Mouse (Mus musculus): Measurements from ENCODE around the gene Crb1. TPM values are rescaled to one million over a fixed set of nuclear protein-coding genes. Genes with fewer than 3 reads are reported as not detected.

Gene Crb1
- polyA plus RNA-seq, 1 experiment from 2014 or later, result 0.29 TPM

- no peak; the same call in 1 of the 2 replicates for ATAC-seq (replicated peaks; ENCODE audit: low FRiP score, low read depth)
- DNase-seq (ENCODE audit: low spot score), result peak; percentile 78
- Histone ChIP-seq H3K9ac (ENCODE audit: low read depth, low read length) (no peak overlapping the region), H3K27ac (no peak overlapping the region), H3K4me3 (replicated peaks; ENCODE audit: low read depth, low read length) (no peak overlapping the region), H3K4me1 (replicated peaks; ENCODE audit: insufficient read depth, low read length) (no peaks in the 10 kb centered on the region), H3K9me3 (replicated peaks; ENCODE audit: low read length) (no peaks in the 10 kb centered on the region), H3K36me3 (ENCODE audit: insufficient read depth, low read length) (no peaks in the 10 kb centered on the region), H3K27me3 (ENCODE audit: insufficient read depth, low read length) (no peaks in the 10 kb centered on the region), H3K4me2 (ENCODE audit: low read length) (no peak overlapping the region)
- peak; percentile 64 for TF ChIP-seq CTCF (IDR thresholded peaks at IDR 0.05; ENCODE audit: low read depth)
- WGBS, result 4% methylated on average over 1 of the region's 2 CpGs
Measured at GRCm38 (mm10) chr1:139340178-139340859, 36.6 kb downstream of the Crb1 start.

GRCm38 (mm10) chr1:139336997-139337396 lies 39.9 kb downstream of the Crb1 start:
- H3K9me3 ChIP-seq (replicated peaks; ENCODE audit: low read length), result no peaks in the 10 kb centered on the region
- no peak for ATAC-seq (replicated peaks; ENCODE audit: low FRiP score, low read depth)
- H3K27me3 ChIP-seq (ENCODE audit: insufficient read depth, low read length), result no peaks in the 10 kb centered on the region
- H3K9ac ChIP-seq (ENCODE audit: low read depth, low read length), result no peak overlapping the region
- no peaks in the 10 kb centered on the region for H3K36me3 ChIP-seq (ENCODE audit: insufficient read depth, low read length)
- H3K4me1 ChIP-seq (replicated peaks; ENCODE audit: insufficient read depth, low read length), result no peaks in the 10 kb centered on the region
- DNase-seq (ENCODE audit: low spot score), result no peak
- no peak overlapping the region for H3K27ac ChIP-seq
- H3K4me2 ChIP-seq (ENCODE audit: low read length), result no peak overlapping the region
- no peak for TF ChIP-seq CTCF (IDR thresholded peaks at IDR 0.05; ENCODE audit: low read depth)
- H3K4me3 ChIP-seq (replicated peaks; ENCODE audit: low read depth, low read length), result no peak overlapping the region
- 78% methylated on average over 2 of the region's 2 CpGs for WGBS

DNA sequence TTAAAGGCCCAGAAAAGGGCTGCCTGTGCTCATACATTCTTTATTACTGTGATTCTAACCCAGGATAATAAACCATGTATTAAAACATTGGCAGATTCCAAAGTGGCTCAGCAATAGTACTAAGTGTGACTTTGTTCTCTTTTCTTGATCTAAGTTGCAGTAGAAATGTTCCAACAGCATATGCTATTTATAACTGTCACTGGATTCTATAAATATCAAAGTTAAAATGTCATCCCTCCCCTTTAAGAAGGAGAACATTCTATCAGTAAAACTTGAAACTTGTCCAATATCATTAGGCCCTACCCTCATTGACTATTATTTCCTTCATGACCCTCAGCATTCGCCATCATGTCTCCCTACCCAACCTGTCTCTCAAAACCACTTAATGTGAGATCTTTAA lies 48.1 kb downstream of the Crb1 start:
- 69% methylated on average over 1 of the region's 1 CpGs for WGBS
- H3K9me3 ChIP-seq (replicated peaks; ENCODE audit: low read length), result no peaks in the 10 kb centered on the region
- H3K27me3 ChIP-seq (ENCODE audit: insufficient read depth, low read length), result no peaks in the 10 kb centered on the region
- H3K36me3 ChIP-seq (ENCODE audit: insufficient read depth, low read length), result no peaks in the 10 kb centered on the region
- DNase-seq (ENCODE audit: low spot score) (peak; percentile 31), ATAC-seq (replicated peaks; ENCODE audit: low FRiP score, low read depth) (no peak)
- no peak overlapping the region for H3K4me2 ChIP-seq (ENCODE audit: low read length)
- H3K9ac ChIP-seq (ENCODE audit: low read depth, low read length), result no peak overlapping the region
- no peak overlapping the region for H3K4me3 ChIP-seq (replicated peaks; ENCODE audit: low read depth, low read length)
- TF ChIP-seq CTCF (IDR thresholded peaks at IDR 0.05; ENCODE audit: low read depth), result no peak
- H3K4me1 ChIP-seq (replicated peaks; ENCODE audit: insufficient read depth, low read length), result no peaks in the 10 kb centered on the region
- no peak overlapping the region for H3K27ac ChIP-seq

GRCm38 (mm10) chr1:139328286-139328685 lies 48.6 kb downstream of the Crb1 start:
- H3K27ac ChIP-seq, result no peak overlapping the region
- no peak overlapping the region for H3K9ac ChIP-seq (ENCODE audit: low read depth, low read length)

GRCm38 (mm10) chr1:139325378-139325777 lies 51.5 kb downstream of the Crb1 start:
- Histone ChIP-seq H3K9me3 (replicated peaks; ENCODE audit: low read length) (no peaks in the 10 kb centered on the region), H3K4me1 (replicated peaks; ENCODE audit: insufficient read depth, low read length) (no peaks in the 10 kb centered on the region), H3K4me3 (replicated peaks; ENCODE audit: low read depth, low read length) (no peak overlapping the region), H3K36me3 (ENCODE audit: insufficient read depth, low read length) (no peaks in the 10 kb centered on the region), H3K27ac (no peak overlapping the region), H3K4me2 (ENCODE audit: low read length) (no peak overlapping the region), H3K9ac (ENCODE audit: low read depth, low read length) (no peak overlapping the region), H3K27me3 (ENCODE audit: insufficient read depth, low read length) (no peaks in the 10 kb centered on the region)
- 56% methylated on average over 2 of the region's 2 CpGs for WGBS
- no peak for DNase-seq (ENCODE audit: low spot score)
- peak; percentile 27; the same call in 1 of the 2 replicates for TF ChIP-seq CTCF (IDR thresholded peaks at IDR 0.05; ENCODE audit: low read depth)
- no peak for ATAC-seq (replicated peaks; ENCODE audit: low FRiP score, low read depth)

More at GRCm38 (mm10) chr1:139328286-139328685, 48.6 kb downstream of the Crb1 start:
- H3K9me3 ChIP-seq (replicated peaks; ENCODE audit: low read length), result no peaks in the 10 kb centered on the region
- no peak for DNase-seq (ENCODE audit: low spot score)
- TF ChIP-seq CTCF (IDR thresholded peaks at IDR 0.05; ENCODE audit: low read depth), result no peak
- no peaks in the 10 kb centered on the region for H3K36me3 ChIP-seq (ENCODE audit: insufficient read depth, low read length)
- no peaks in the 10 kb centered on the region for H3K4me1 ChIP-seq (replicated peaks; ENCODE audit: insufficient read depth, low read length)
- no peak overlapping the region for H3K4me2 ChIP-seq (ENCODE audit: low read length)
- 66% methylated on average over 5 of the region's 5 CpGs for WGBS
- H3K27me3 ChIP-seq (ENCODE audit: insufficient read depth, low read length), result no peaks in the 10 kb centered on the region
- H3K4me3 ChIP-seq (replicated peaks; ENCODE audit: low read depth, low read length), result no peak overlapping the region
- ATAC-seq (replicated peaks; ENCODE audit: low FRiP score, low read depth), result no peak

DNA sequence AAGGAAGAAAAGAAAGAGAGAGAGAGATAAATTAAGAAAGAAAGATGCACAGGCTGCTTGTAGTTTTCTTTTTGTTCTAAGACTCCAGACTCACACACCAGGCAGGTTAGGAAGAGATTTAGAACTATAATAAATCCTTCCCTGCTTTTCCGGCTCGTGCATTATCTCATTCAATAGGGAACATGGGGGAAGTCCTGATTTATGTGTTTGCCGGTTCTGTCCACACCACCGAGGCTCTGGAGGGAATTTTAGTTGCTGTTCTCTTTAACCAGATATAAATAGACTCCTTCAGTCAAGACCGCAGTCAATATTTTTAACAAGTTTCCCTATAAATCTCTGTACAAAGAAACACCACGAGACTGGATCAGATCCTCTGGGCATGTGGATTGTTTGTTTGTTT lies 57.1 kb downstream of the Crb1 start:
- H3K4me2 ChIP-seq (ENCODE audit: low read length), result no peak overlapping the region
- TF ChIP-seq CTCF (IDR thresholded peaks at IDR 0.05; ENCODE audit: low read depth), result no peak
- DNase-seq (ENCODE audit: low spot score) (peak; percentile 82), ATAC-seq (replicated peaks; ENCODE audit: low FRiP score, low read depth) (no peak)
- no peaks in the 10 kb centered on the region for H3K4me1 ChIP-seq (replicated peaks; ENCODE audit: insufficient read depth, low read length)
- no peak overlapping the region for H3K9ac ChIP-seq (ENCODE audit: low read depth, low read length)
- H3K27ac ChIP-seq, result no peak overlapping the region
- no peaks in the 10 kb centered on the region for H3K27me3 ChIP-seq (ENCODE audit: insufficient read depth, low read length)
- 18% methylated on average over 6 of the region's 6 CpGs for whole genome bisulfite sequencing
- H3K4me3 ChIP-seq (replicated peaks; ENCODE audit: low read depth, low read length), result no peak overlapping the region
- no peaks in the 10 kb centered on the region for H3K9me3 ChIP-seq (replicated peaks; ENCODE audit: low read length)
- H3K36me3 ChIP-seq (ENCODE audit: insufficient read depth, low read length), result no peaks in the 10 kb centered on the region

Data from kidney, postnatal 0 days (tissue).